Mouse (Mus musculus) ES-E14 (cell line): ENCODE measurements around the gene Tufm.

ENCODE experiments used
- CHD2 ChIP-seq: IDR thresholded peaks from 2 replicates; pipeline ENCODE4 v1.6.1; 2014; ENCODE audit warnings: mild to moderate bottlenecking, low read depth, low read length, inconsistent platforms
- MAFK ChIP-seq: IDR thresholded peaks from 2 replicates; pipeline ENCODE4 v1.6.1; 2014; ENCODE audit warnings: mild to moderate bottlenecking, low read depth, low read length, inconsistent platforms; ENCODE audit not compliant: insufficient read depth

- TF ChIP-seq MAFK (no peak), CHD2 (no peak)
Observed at GRCm38 (mm10) chr7:126537820-126538585, 50.8 kb downstream of the Tufm start.
